Mouse (Mus musculus) MEL (cell line): ENCODE results near the gene Trp53rkb. TPM values are rescaled to one million over a fixed set of nuclear protein-coding genes. Genes with fewer than 3 reads are reported as not detected.

Experiments used
- DNase-seq: peaks from one replicate; pipeline ENCODE4 v3.0.0; 2011; ENCODE audit warnings: low read depth, low spot score
- H3K27ac ChIP-seq: 2 replicates; pipeline ENCODE4 v1.5.1; 2012; ENCODE audit warnings: low read depth, mild to moderate bottlenecking, control low read depth, low read length, moderate library complexity; ENCODE audit not compliant: control insufficient read depth
- H3K27me3 ChIP-seq, 2 experiments: fragments of 150-350 bp in 1 of 2; sonication (generic) in 1 of 2; 2 replicates each; pipeline ENCODE4 v1.6.1; 2012; ENCODE audit warnings: low read length in 2 of 2, mild to moderate bottlenecking in 2 of 2, improper control_type of control experiment in 1 of 2, moderate library complexity in 1 of 2; ENCODE audit not compliant: insufficient read depth in 2 of 2, control insufficient read depth in 1 of 2
- H3K36me3 ChIP-seq, 2 experiments: 2 replicates each; pipeline ENCODE4 v1.6.1; 2012 to 2014; ENCODE audit warnings: low read length in 2 of 2, improper control_type of control experiment in 1 of 2, inconsistent platforms in 1 of 2, mild to moderate bottlenecking in 1 of 2; ENCODE audit not compliant: insufficient read depth in 2 of 2, control insufficient read depth in 1 of 2
- H3K4me1 ChIP-seq, 2 experiments: fragments of 150-350 bp in 1 of 2; sonication (generic) in 1 of 2; 2 replicates each; pipeline ENCODE4 v1.6.1; 2012; ENCODE audit warnings: low read length in 2 of 2, improper control_type of control experiment in 1 of 2, mild to moderate bottlenecking in 1 of 2; ENCODE audit not compliant: insufficient read depth in 2 of 2, control insufficient read depth in 1 of 2
- H3K4me3 ChIP-seq, 2 experiments: fragments of 150-350 bp in 1 of 2; sonication (generic) in 1 of 2; 2 replicates each; pipeline ENCODE4 v1.5.1; 2012; ENCODE audit warnings: low read depth in 2 of 2, low read length in 2 of 2, mild to moderate bottlenecking in 2 of 2, moderate library complexity in 2 of 2, control low read depth in 1 of 2, improper control_type of control experiment in 1 of 2; ENCODE audit not compliant: control insufficient read depth in 1 of 2, insufficient read depth in 1 of 2
- H3K79me2 ChIP-seq: 2 replicates; pipeline ENCODE4 v1.6.1; 2012; ENCODE audit warnings: mild to moderate bottlenecking, low read length, moderate library complexity; ENCODE audit not compliant: control insufficient read depth, poor library complexity, insufficient read depth
- H3K9ac ChIP-seq: 2 replicates; pipeline ENCODE4 v1.6.1; 2012; ENCODE audit warnings: low read depth, mild to moderate bottlenecking, control low read depth, low read length, moderate library complexity; ENCODE audit not compliant: control insufficient read depth, poor library complexity, severe bottlenecking
- H3K9me3 ChIP-seq: fragments of 150-350 bp; sonication (generic); replicated peaks from 2 replicates; pipeline ENCODE4 v1.6.1; 2012; ENCODE audit warnings: mild to moderate bottlenecking, low read length, improper control_type of control experiment, moderate library complexity; ENCODE audit not compliant: insufficient read depth
- BHLHE40 ChIP-seq: IDR thresholded peaks from 2 replicates; pipeline ENCODE4 v1.6.1; 2012; ENCODE audit warnings: low read depth, mild to moderate bottlenecking, inconsistent platforms, low read length, improper control_type of control experiment, borderline replicate concordance
- CHD1 ChIP-seq: IDR thresholded peaks from 2 replicates; pipeline ENCODE4 v1.6.1; 2012; ENCODE audit warnings: low read depth, mild to moderate bottlenecking, inconsistent platforms, low read length, improper control_type of control experiment
- CHD2 ChIP-seq: IDR thresholded peaks from 2 replicates; pipeline ENCODE4 v1.6.1; 2011; ENCODE audit warnings: low read length, improper control_type of control experiment
- CTCF ChIP-seq, 3 experiments: IDR thresholded peaks in 2 of 3; conservative IDR thresholded peaks in 1 of 3; 2 replicates each; pipeline ENCODE4 v1.5.1; 2011 to 2012; ENCODE audit warnings: low read length in 3 of 3, low read depth in 2 of 3, mild to moderate bottlenecking in 2 of 3, improper control_type of control experiment in 1 of 3, inconsistent platforms in 1 of 3, mixed read lengths in 1 of 3, moderate library complexity in 1 of 3; ENCODE audit not compliant: control insufficient read depth in 1 of 3, insufficient read depth in 1 of 3, poor library complexity in 1 of 3, severe bottlenecking in 1 of 3
- E2F4 ChIP-seq: IDR thresholded peaks from 2 replicates; pipeline ENCODE4 v1.6.1; 2011; ENCODE audit warnings: low read depth, low read length, improper control_type of control experiment, borderline replicate concordance
- ELF1 ChIP-seq: IDR thresholded peaks from 2 replicates; pipeline ENCODE4 v1.6.1; 2014; ENCODE audit warnings: low read depth, mild to moderate bottlenecking, inconsistent platforms, low read length, improper control_type of control experiment, moderate library complexity
- EP300 ChIP-seq, 2 experiments: IDR thresholded peaks; 2 replicates each; pipeline ENCODE4 v1.6.1; 2011; ENCODE audit warnings: improper control_type of control experiment in 2 of 2, low read length in 2 of 2, low read depth in 1 of 2, mild to moderate bottlenecking in 1 of 2
- ETS1 ChIP-seq: IDR thresholded peaks from 2 replicates; pipeline ENCODE4 v1.6.1; 2012; ENCODE audit warnings: low read depth, mild to moderate bottlenecking, inconsistent platforms, low read length, improper control_type of control experiment, moderate library complexity
- GABPA ChIP-seq: IDR thresholded peaks from 2 replicates; pipeline ENCODE4 v1.6.1; 2012; ENCODE audit warnings: low read depth, mild to moderate bottlenecking, inconsistent platforms, low read length, improper control_type of control experiment, moderate library complexity
- GATA1 ChIP-seq: IDR thresholded peaks from 2 replicates; pipeline ENCODE4 v1.6.1; 2011; ENCODE audit warnings: low read depth, low read length, improper control_type of control experiment
- HCFC1 ChIP-seq: IDR thresholded peaks from 2 replicates; pipeline ENCODE4 v1.6.1; 2012; ENCODE audit warnings: low read depth, mild to moderate bottlenecking, inconsistent platforms, low read length, improper control_type of control experiment, moderate library complexity
- KAT2A ChIP-seq: conservative IDR thresholded peaks from 2 replicates; pipeline ENCODE4 v1.6.1; 2012; ENCODE audit warnings: low read depth, low read length, improper control_type of control experiment, inconsistent platforms
- MAFK ChIP-seq: IDR thresholded peaks from 2 replicates; pipeline ENCODE4 v1.6.1; 2011; ENCODE audit warnings: low read depth, mild to moderate bottlenecking, low read length, improper control_type of control experiment, borderline replicate concordance
- MAZ ChIP-seq: IDR thresholded peaks from 2 replicates; pipeline ENCODE4 v1.6.1; 2012; ENCODE audit warnings: low read depth, mild to moderate bottlenecking, inconsistent platforms, low read length, improper control_type of control experiment
- NRF1 ChIP-seq: IDR thresholded peaks from 2 replicates; pipeline ENCODE4 v1.6.1; 2014; ENCODE audit warnings: low read depth, mild to moderate bottlenecking, inconsistent platforms, low read length, improper control_type of control experiment, moderate library complexity; ENCODE audit not compliant: poor library complexity, insufficient read depth, severe bottlenecking
- POLR2A ChIP-seq, 2 experiments: IDR thresholded peaks; 2 replicates each; pipeline ENCODE4 v1.6.1; 2011 to 2012; ENCODE audit warnings: low read length in 2 of 2, mild to moderate bottlenecking in 2 of 2, control low read depth in 1 of 2, improper control_type of control experiment in 1 of 2, low read depth in 1 of 2, moderate library complexity in 1 of 2; ENCODE audit not compliant: control insufficient read depth in 1 of 2, insufficient read depth in 1 of 2, poor library complexity in 1 of 2
- POLR2AphosphoS2 ChIP-seq: IDR thresholded peaks from 2 replicates; pipeline ENCODE4 v1.6.1; 2011; ENCODE audit warnings: low read length, improper control_type of control experiment
- POLR2AphosphoS5 ChIP-seq: IDR thresholded peaks from 2 replicates; pipeline ENCODE4 v1.6.1; 2012; ENCODE audit warnings: low read depth, borderline replicate concordance, mild to moderate bottlenecking, inconsistent platforms, low read length, moderate library complexity, mixed read lengths
- RAD21 ChIP-seq: IDR thresholded peaks from 2 replicates; pipeline ENCODE4 v1.6.1; 2011; ENCODE audit warnings: mild to moderate bottlenecking, low read depth, low read length, improper control_type of control experiment
- RCOR1 ChIP-seq: IDR thresholded peaks from 2 replicates; pipeline ENCODE4 v1.6.1; 2012; ENCODE audit warnings: low read depth, mild to moderate bottlenecking, inconsistent platforms, low read length, improper control_type of control experiment
- SIN3A ChIP-seq: IDR thresholded peaks from 2 replicates; pipeline ENCODE4 v1.6.1; 2012; ENCODE audit warnings: low read length, improper control_type of control experiment, inconsistent platforms
- SMC3 ChIP-seq: IDR thresholded peaks from 2 replicates; pipeline ENCODE4 v1.6.1; 2011; ENCODE audit warnings: low read depth, low read length, improper control_type of control experiment
- TBP ChIP-seq: IDR thresholded peaks from 2 replicates; pipeline ENCODE4 v1.8.0; 2011; ENCODE audit warnings: low read depth, low read length, improper control_type of control experiment
- TCF12 ChIP-seq: IDR thresholded peaks from 2 replicates; pipeline ENCODE4 v1.6.1; 2014; ENCODE audit warnings: low read depth, mild to moderate bottlenecking, inconsistent platforms, low read length, improper control_type of control experiment, moderate library complexity
- UBTF ChIP-seq: IDR thresholded peaks from 2 replicates; pipeline ENCODE4 v1.6.1; 2012; ENCODE audit warnings: low read depth, mild to moderate bottlenecking, inconsistent platforms, low read length, improper control_type of control experiment, moderate library complexity, borderline replicate concordance; ENCODE audit not compliant: insufficient read depth
- USF2 ChIP-seq, 2 experiments: IDR thresholded peaks; 2 replicates each; pipeline ENCODE4 v1.6.1; 2011 to 2012; ENCODE audit warnings: improper control_type of control experiment in 2 of 2, low read length in 2 of 2, borderline replicate concordance in 1 of 2, inconsistent platforms in 1 of 2, low read depth in 1 of 2, mild to moderate bottlenecking in 1 of 2; ENCODE audit not compliant: insufficient read depth in 1 of 2
- ZC3H11A ChIP-seq: IDR thresholded peaks from 2 replicates; pipeline ENCODE4 v1.6.1; 2012; ENCODE audit warnings: low read depth, mild to moderate bottlenecking, inconsistent platforms, low read length, improper control_type of control experiment
- ZKSCAN1 ChIP-seq: IDR thresholded peaks from 2 replicates; pipeline ENCODE4 v1.6.1; 2012; ENCODE audit warnings: low read depth, mild to moderate bottlenecking, inconsistent platforms, low read length, improper control_type of control experiment, moderate library complexity
- polyA plus RNA-seq, 2 experiments: library from polyadenylated mRNA; stranded (reverse) in 1 of 2; unstranded in 1 of 2; fragments of >175 nt in 1 of 2; fragments of >200 nt in 1 of 2; gene quantifications; 2 replicates each; pipeline versions ENCODE4 v1.2.1 to v1.2.4; 2012; ENCODE audit warnings: low replicate concordance in 2 of 2, low read depth in 1 of 2; ENCODE audit not compliant: insufficient read length in 2 of 2, insufficient read depth in 1 of 2, missing spikeins in 1 of 2
- total RNA-seq: library from RNA; depleted of rRNA; stranded (reverse); fragments of 300-350 nt; gene quantifications from 2 replicates; pipeline ENCODE4 v1.2.3, GENCODE M21; 2012

Gene Trp53rkb
- total and polyA plus RNA-seq, 3 experiments, result 6.8 to 8.9 TPM; not detected in 1

DNA sequence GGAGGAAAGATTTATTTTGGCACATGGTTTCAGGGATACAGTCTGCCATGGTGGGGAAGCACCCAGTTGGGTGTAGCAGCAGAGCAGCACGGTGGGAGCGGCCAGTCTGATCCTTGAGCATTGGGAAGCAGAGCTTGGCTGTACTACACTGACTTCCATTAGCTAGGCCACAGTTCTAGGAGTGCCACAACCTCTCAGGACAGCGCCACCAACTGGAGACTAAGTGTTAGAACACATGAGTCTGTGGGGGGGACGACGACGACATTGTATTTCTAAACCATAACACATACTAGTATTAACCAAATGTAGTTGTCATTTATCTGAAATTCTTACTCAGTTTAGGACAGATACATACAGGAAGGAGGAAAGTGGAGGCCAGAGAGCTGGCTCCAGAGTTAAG lies 8.0 kb upstream of the Trp53rkb start:
- no peak overlapping the region for H3K4me3 ChIP-seq
- H3K27ac ChIP-seq, result no peak overlapping the region
- TF ChIP-seq MAFK (no peak), CTCF (IDR thresholded peaks at IDR 0.05 in 2 of 3, conservative IDR thresholded peaks at IDR 0.05 in 1 of 3; ENCODE audit: control insufficient read depth in 1 of 3, insufficient read depth in 1 of 3, low read depth in 2 of 3, low read length in 3 of 3, poor library complexity in 1 of 3, severe bottlenecking in 1 of 3) (peak; percentile 67 to 75 (median 70)), POLR2AphosphoS2 (no peak), ZC3H11A (peak; percentile 4; the same call in 1 of the 2 replicates), RAD21 (peak; percentile 26), CHD1 (no peak), UBTF (no peak), SMC3 (peak; percentile 54), GABPA (no peak)
- TF ChIP-seq, all 39 proteins: peak for 4
- Histone ChIP-seq H3K79me2 (no peaks in the 10 kb centered on the region; the same call in 1 of the 2 replicates), H3K36me3 (no peaks in the 10 kb centered on the region), H3K9ac (no peak overlapping the region), H3K27me3 (no peaks in the 10 kb centered on the region), H3K9me3 (no peaks in the 10 kb centered on the region), H3K4me1 (peaks cover 0 to 9% of the 10 kb centered on the region in 2 experiments; a peak in 1 of 4 replicates)
- DNase-seq, result peak; percentile 69

DNA sequence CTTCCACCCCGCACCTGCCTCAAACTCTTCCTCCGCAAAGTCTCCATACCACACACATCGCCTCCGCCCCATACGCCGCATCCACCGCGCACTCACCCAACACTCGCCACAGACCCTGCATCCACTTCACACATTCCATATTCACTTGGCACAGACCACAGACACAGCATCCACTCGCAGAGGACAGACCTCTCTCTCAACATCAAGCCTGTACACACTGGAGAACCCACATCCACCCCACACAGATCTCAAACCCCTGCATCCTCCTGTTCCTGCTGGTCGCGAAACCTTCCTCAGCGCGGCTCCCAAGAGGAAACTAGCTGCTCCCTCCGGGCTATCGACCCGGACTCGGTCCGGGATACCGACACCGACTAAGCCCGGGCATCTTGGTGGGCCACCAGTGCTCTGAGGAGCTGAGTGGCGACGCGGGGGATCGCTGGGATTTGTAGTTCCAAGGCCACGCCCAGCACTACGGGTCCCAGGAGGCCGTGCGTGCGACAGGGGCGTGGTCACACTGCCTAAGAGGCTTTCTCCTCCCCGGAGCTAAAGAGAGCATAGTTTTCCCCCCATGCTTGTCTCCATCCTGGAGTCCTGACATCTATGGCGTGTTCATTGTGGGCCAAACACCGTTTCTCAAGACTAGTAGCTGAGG lies 5.9 kb upstream of the Trp53rkb start:
- DNase-seq, result peak; percentile 97
- H3K9me3 ChIP-seq, result no peaks in the 10 kb centered on the region
- peak overlapping the region; percentile 35 for H3K27ac ChIP-seq
- no peaks in the 10 kb centered on the region; the same call in 1 of the 2 replicates for H3K79me2 ChIP-seq
- no peaks in the 10 kb centered on the region for H3K27me3 ChIP-seq
- H3K36me3 ChIP-seq, result no peaks in the 10 kb centered on the region
- H3K4me3 ChIP-seq, result peak overlapping the region; percentile 67 to 86
- peaks cover 0 to 9% of the 10 kb centered on the region in 2 experiments; a peak in 1 of 4 replicates for H3K4me1 ChIP-seq
- H3K9ac ChIP-seq, result peak overlapping the region; percentile 76
- TF ChIP-seq HCFC1 (peak; percentile 99), MAZ (peak; percentile 58; the same call in 1 of the 2 replicates), MAFK (no peak), CHD1 (no peak), E2F4 (no peak), BHLHE40 (no peak), EP300 (IDR thresholded peaks at IDR 0.05; ENCODE audit: low read depth in 1 of 2, low read length in 2 of 2) (0 out of 4 replicates have a peak, but pooled peaks of 1 of the 2 experiments have one; percentile 5), USF2 (IDR thresholded peaks at IDR 0.05; ENCODE audit: borderline replicate concordance in 1 of 2, insufficient read depth in 1 of 2, low read depth in 1 of 2, low read length in 2 of 2) (no peak), RCOR1 (no peak), UBTF (no peak), POLR2AphosphoS2 (no peak; the same call in 1 of the 2 replicates), KAT2A (peak; percentile 87), POLR2A (IDR thresholded peaks at IDR 0.05; ENCODE audit: control insufficient read depth in 1 of 2, insufficient read depth in 1 of 2, low read depth in 1 of 2, low read length in 2 of 2, poor library complexity in 1 of 2) (peak in 1 of 2 experiments; percentile 91; a peak in 2 of 4 replicates), ZKSCAN1 (no peak), CTCF (IDR thresholded peaks at IDR 0.05 in 2 of 3, conservative IDR thresholded peaks at IDR 0.05 in 1 of 3; ENCODE audit: control insufficient read depth in 1 of 3, insufficient read depth in 1 of 3, low read depth in 2 of 3, low read length in 3 of 3, poor library complexity in 1 of 3, severe bottlenecking in 1 of 3) (no peak), TCF12 (no peak), GATA1 (no peak), ELF1 (0 out of 2 replicates have a peak, but pooled peaks have one; percentile 30), SMC3 (no peak), CHD2 (no peak), POLR2AphosphoS5 (no peak), TBP (peak; percentile 61; the same call in 1 of the 2 replicates), NRF1 (peak; percentile 38; the same call in 1 of the 2 replicates), SIN3A (peak; percentile 83), ETS1 (no peak)
